Mouse (Mus musculus) frontal cortex, adult (tissue): Measurements from ENCODE around the gene Shroom3.

ENCODE experiments used
- ATAC-seq: cut with Nextera tagmentation; 2 replicates; pipeline ENCODE4 v1.9.2; 2017; ENCODE audit warnings: mild to moderate bottlenecking, moderate library complexity, mixed read lengths; ENCODE audit not compliant: low TSS enrichment

The Shroom3 gene

DNA sequence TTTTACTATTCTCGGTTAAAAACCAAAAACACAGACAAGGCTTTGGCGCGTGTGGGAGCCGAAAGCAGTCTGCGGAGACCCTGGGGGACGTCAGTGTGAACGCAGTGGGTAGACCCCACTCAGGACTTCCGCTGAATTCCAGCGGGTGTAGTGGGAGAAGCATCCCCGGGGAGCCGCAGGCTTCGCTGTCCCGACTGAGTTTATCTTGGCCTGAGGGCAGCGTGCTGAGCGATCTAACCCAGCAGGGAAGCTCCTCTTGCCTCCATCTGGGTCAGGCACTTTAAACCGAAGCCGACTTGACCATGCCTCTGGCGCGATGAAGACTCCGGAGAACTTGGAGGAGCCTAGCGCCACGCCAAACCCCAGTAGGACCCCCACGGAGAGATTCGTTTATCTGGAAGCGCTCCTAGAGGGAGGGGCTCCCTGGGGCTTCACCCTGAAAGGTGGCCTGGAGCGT, at the start of gene Shroom3:
Gene Shroom3 (plus strand): TSS at position 85 of the 457 bp plus-strand sequence.
- no peak for ATAC-seq

- no peak for ATAC-seq
These were observed 49.7 kb upstream of the Shroom3 start for GRCm38 (mm10) chr5:92633526-92633925.

- ATAC-seq, result no peak
These were observed 48.3 kb upstream of the Shroom3 start for GRCm38 (mm10) chr5:92634916-92635315.

- ATAC-seq, result no peak
These were observed 47.3 kb upstream of the Shroom3 start for GRCm38 (mm10) chr5:92635891-92636290.

DNA sequence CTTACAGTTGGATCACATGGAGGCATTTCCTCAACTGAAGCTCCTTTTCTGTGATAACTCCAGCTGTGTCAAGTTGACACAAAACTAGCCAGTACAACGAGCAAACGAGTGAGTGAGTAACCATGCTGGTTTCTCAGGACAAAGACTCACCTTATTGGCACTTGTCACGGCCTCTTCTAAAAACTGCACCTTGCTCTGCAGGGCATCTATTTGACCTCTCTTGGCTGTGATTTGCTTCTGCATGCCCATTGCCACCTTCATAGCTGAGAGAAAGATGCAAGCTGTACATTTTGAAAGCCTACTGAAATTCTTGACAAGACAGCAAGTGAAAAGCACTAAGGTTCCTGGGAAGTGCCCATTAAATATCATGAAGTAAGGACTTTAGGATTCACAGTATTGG, 42.4 kb upstream of the Shroom3 start:
- no peak for ATAC-seq

DNA sequence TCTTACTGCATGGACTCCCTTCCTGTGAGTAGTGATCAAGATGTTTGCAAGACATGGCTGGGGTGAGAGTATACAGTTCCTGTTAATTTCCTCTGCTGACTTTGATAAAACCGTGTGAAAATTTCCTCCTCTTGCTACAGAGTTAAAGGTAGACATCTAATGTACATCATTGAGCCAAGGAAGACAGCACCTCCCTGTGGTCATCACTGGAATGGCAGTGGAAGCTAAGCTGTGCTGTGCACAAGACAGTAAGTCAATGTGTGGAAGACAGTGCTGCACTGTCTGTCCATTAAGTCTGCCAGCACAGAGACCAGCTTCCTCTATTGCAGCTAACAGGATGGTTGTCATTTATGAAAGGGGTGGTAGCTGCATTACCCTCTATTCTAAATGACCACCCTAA, 27.0 kb upstream of the Shroom3 start:
- ATAC-seq, result peak; percentile 93

- ATAC-seq, result no peak
These were observed 18.9 kb upstream of the Shroom3 start for GRCm38 (mm10) chr5:92664321-92664720.

DNA sequence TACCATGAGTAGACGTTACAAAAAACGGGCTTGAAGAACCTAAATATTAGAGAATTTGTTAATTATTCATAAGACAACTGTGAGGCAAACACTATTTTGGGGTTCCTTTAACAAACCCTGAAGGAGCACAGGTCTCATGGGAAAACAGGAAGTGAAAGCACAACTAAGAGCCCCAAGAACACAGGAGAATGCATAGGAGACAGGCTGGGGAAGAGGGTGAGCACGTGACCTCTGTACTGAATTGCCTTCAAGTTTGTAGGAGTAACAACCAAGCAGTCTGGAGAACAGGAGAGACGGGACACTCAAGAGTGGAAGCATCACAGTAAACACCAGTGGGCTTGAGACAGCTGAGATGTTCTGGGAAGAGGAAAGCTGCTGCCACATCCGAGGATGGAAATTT, 16.4 kb upstream of the Shroom3 start:
- ATAC-seq, result no peak

- ATAC-seq, result peak; percentile 88
These were observed 8.2 kb upstream of the Shroom3 start, which contains the start of gene Ccdc158 for GRCm38 (mm10) chr5:92674859-92675573. Ccdc158 (minus strand) TSS chr5:92675271.

- ATAC-seq, result no peak; the same call in 1 of the 2 replicates
These were observed 7.7 kb upstream of the Shroom3 start for GRCm38 (mm10) chr5:92675574-92675920.

- ATAC-seq, result peak; percentile 69
These were observed 3.8 kb upstream of the Shroom3 start for GRCm38 (mm10) chr5:92679441-92679840.

DNA sequence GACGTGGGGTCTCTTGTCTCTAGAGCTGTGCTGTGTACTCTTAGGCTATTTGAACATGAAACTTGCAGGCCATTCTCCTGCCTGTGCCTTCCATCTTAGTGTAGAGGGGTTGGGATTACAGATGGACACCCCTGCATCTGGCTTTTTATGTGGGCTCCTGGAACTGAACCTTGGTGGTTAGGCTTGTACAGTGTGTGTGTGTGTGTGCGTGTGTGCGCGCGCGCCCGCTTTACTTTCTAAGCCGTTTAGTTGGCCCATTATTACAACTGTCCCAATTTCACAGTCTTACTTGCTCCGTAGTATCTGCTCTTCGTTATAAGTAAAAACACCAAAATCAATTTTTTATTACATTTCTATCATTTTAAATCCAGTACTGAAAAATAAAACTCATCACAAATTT, 1.4 kb upstream of the Shroom3 start:
- ATAC-seq, result no peak

DNA sequence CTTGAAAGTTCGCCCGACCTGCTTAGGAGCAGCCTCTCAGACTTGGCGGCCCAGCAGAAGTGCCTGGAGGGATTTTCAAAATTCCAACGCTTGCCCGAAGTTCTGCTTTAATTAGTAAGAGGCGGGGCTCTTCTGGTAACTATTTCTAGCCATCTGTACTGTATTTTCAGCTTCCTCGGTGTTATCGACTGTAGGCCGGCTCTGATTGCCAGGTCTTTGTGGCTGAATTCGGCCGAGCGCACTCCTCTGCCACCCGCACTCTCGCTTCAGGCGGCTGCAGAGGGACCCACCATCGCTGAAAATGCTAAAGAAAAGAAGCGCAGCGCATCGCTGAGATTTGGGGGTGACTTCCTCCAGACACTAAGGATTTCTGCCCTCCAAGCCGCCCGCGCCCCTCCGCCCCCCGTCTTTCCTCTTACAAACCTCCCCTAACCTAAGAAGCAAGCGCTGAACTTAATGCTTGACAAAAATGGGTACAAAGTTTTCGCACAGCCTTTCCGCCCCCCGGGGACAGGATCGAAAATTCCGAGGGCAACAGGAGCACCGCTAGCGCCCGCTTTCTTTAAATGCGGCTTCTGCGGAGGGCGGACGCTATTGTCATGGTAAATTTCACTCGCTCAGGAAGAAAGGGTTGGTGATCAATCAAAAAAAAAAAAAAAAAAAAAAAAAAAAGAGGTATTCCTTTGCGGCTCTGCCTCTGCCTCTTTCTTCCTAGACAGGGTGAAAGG, 450 bp upstream of the Shroom3 start:
- ATAC-seq, result peak; percentile 55; the same call in 1 of the 2 replicates

GRCm38 (mm10) chr5:92683871-92684475, 738 bp downstream of the Shroom3 start:
- no peak for ATAC-seq

GRCm38 (mm10) chr5:92684715-92685460, 1.7 kb downstream of the Shroom3 start:
- ATAC-seq, result no peak

DNA sequence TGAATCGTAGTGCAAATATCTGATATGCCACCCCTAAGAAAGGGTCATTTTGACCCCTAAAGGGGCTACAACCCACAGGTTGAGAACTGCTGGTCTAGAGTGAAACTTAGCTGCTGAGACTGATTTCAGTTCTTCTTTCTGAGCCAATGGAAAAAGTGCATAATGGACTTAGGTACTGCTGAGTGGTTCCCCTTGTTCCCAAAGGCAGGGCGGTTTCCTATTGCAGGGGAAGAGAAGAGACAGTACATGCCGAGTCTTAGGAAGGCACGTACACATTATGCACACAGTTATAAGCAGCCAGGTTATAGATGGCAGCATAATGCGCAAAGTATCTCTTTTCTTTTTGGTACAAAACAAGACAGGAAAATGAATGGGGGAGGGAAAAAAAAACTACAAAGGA, 4.9 kb downstream of the Shroom3 start:
- ATAC-seq, result no peak

DNA sequence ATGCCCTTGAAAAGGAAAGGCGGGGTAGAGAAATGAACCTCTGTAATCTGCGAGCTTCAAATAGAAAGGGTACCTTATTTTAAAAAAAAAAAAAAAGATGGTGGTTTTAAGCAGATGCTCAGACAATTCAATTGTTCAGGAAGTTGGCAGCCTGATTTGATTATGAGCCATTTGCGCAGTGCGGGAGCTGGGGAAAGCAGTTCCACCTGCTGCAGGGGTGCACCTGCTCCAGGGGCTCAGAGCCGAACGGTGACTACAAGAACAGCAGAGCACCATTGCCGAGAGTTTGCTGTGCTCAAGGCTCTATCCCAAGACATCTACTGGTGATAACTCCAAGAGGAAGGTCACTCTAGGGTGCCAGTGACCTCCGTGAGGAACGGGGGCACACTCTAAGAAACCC, 5.3 kb downstream of the Shroom3 start:
- ATAC-seq, result no peak

DNA sequence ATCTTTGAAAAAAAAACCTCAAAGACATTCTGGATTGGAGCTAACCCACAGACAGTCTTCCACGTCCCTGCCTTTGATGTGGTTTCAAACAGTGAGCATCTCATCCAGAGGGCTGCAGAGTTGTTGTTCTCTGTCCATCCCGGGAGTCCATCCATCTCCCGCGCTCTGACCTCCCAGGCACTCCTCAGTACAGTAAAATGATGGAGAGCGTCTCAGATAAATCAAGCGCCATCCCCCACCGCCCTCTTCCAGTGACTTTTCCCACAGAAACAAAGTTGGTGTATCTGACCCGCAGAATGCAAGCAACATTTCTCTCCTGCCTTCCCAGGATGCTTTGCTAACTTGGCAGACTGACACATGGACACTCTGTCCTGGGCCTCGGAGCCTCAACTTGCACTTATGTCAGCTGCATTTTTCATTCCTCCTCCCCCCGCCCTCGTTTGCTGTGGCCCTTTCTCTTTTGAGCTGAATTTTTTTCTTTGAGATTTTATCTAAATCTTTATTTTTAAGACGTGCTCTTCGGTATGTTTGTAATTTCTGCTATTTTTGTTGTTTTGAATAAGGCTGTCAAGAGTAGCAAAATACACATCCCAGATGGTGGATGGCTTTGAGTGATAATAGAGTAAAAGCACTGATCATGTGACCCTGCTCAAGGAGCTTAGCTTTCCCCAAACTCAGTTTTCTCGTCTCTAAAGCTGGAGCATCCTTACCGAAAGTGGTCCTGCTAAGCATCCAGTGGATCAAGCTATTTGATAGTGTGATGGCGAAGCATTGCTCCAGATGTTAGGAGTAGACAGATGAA, 9.2 kb downstream of the Shroom3 start:
- ATAC-seq, result no peak

- ATAC-seq, result no peak
These were observed 10.5 kb downstream of the Shroom3 start for GRCm38 (mm10) chr5:92693744-92694143.

DNA sequence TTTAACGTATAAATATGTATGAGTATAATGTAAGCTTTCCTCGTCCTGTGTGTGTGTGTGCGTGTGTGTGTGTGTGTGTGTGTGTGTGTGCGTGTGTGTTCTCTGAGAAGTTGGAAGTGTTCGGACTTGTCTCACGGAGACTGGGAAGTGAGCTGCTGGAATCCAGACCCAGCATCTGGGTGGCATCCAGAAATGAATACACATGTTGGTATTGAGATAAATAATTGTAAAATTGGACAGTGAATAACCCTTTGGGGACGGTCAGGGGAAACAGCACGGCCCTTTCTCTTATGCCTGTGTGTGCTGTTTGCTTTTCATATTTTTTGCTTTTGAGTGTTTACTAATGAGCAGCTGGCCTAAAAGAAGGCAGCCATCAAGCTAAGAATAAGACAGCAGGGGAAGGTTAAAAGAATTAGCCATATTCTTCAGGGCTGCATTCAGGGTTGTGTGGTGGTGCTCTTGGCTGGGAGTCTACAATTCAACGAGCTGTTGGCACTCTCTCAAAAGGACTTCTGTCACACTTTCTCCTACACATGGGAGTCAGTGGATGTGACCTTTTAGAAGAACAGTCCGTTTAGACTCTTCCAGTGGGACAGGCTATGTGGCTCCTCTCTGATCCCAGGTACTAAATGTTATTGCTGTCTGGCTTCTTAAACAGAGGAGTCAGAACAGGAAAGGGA, 11.2 kb downstream of the Shroom3 start:
- ATAC-seq, result no peak
